Mouse (Mus musculus) liver, adult 2 months (tissue): ENCODE data around the gene Mrps14. TPM values are rescaled to one million over a fixed set of nuclear protein-coding genes. Genes with fewer than 3 reads are reported as not detected.

Experiments used
- DNase-seq: peaks from one replicate; pipeline ENCODE4 v3.0.0-alpha.2; 2011; ENCODE audit warnings: low read depth, low spot score; ENCODE audit errors: extremely low read depth
- H3K27ac ChIP-seq: fragments of 200-500 bp; replicated peaks from 2 replicates; pipeline ENCODE4 v1.5.1; 2012; ENCODE audit warnings: low read depth, mild to moderate bottlenecking, control low read depth, inconsistent platforms, low read length; ENCODE audit not compliant: insufficient read depth
- H3K27me3 ChIP-seq: fragments of 200-500 bp; 2 replicates; pipeline ENCODE4 v1.6.1; 2012; ENCODE audit warnings: mild to moderate bottlenecking, moderate library complexity, low read length, inconsistent platforms; ENCODE audit not compliant: control insufficient read depth, insufficient read depth
- H3K36me3 ChIP-seq: fragments of 200-500 bp; 2 replicates; pipeline ENCODE4 v1.6.1; 2012; ENCODE audit warnings: low read length, inconsistent platforms; ENCODE audit not compliant: control insufficient read depth, insufficient read depth
- H3K4me1 ChIP-seq: fragments of 200-500 bp; 2 replicates; pipeline ENCODE4 v1.6.1; 2011; ENCODE audit warnings: low read length; ENCODE audit not compliant: control insufficient read depth, insufficient read depth
- H3K4me3 ChIP-seq: fragments of 200-500 bp; 2 replicates; pipeline ENCODE4 v1.5.1; 2011; ENCODE audit warnings: low read depth, mild to moderate bottlenecking, control low read depth, low read length, moderate library complexity; ENCODE audit not compliant: insufficient read depth
- H3K79me2 ChIP-seq: fragments of 200-500 bp; 2 replicates; pipeline ENCODE4 v1.6.1; 2012; ENCODE audit warnings: inconsistent platforms, mild to moderate bottlenecking, low read length, moderate library complexity; ENCODE audit not compliant: control insufficient read depth, insufficient read depth
- H3K9ac ChIP-seq: fragments of 200-500 bp; 2 replicates; pipeline ENCODE4 v1.6.1; 2012; ENCODE audit warnings: low read depth, mild to moderate bottlenecking, control low read depth, inconsistent platforms, low read length
- CTCF ChIP-seq: fragments of 200-500 bp; IDR thresholded peaks from 2 replicates; pipeline ENCODE4 v1.5.1; 2011; ENCODE audit warnings: low read depth, low read length, control low read depth
- POLR2A ChIP-seq: fragments of 200-500 bp; IDR thresholded peaks from 2 replicates; pipeline ENCODE4 v1.6.1; 2011; ENCODE audit warnings: low read length, control low read depth; ENCODE audit not compliant: insufficient read depth; ENCODE audit errors: extremely low read depth
- WGBS: fragments of 180-500 bp; shearing (Covaris S2); methylation state at CpG from one replicate; pipeline ENCODE4 v1.1.7; 2018; 5-methylcytosine and 5-hydroxymethylcytosine counted together
- polyA plus RNA-seq: library from polyadenylated mRNA; depleted of rRNA; stranded (reverse); fragments of >200 nt; gene quantifications from 2 replicates; pipeline ENCODE4 v1.2.3, GENCODE M21; 2012; rRNA removed
- total RNA-seq: library from RNA; depleted of rRNA; stranded (reverse); fragments of >200 nt; gene quantifications from 2 replicates; pipeline ENCODE4 v1.2.3, GENCODE M21; 2014; rRNA removed

The Mrps14 gene
- total and polyA plus RNA-seq, 2 experiments, result 22.4 to 26.3 TPM

DNA sequence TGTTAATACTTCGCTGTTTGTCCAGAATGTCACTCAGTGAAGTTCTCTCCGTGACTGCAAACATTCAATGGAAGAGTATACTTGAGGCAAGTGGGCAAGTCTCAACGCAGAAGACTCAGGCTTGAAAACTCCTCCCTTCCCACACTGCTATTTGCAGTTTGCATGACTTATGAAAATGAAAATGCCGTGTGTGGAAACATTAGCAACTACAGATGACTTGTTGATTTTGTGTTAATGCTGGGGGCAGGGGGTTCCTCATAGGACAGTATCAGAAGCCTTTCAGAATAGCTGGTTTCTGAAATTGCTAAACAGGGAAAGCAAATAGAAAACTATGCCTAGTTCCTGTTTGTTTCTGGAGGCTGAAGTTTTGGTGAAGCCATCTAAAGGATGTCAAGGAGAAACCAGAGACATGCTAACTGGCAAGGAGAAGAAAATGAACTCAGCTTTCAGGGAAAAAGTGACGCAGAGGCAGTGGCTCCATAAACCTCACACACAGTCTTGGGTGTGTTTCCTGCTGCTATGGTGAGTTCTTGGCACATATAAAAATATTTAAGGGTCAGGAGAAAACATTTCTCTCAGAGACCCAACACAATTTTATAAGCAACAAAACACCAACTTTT lies 56.5 kb downstream of the Mrps14 start:
- Histone ChIP-seq H3K36me3 (peaks cover 7% of the 10 kb centered on the region), H3K9ac (no peak overlapping the region), H3K27me3 (no peaks in the 10 kb centered on the region), H3K79me2 (no peaks in the 10 kb centered on the region), H3K4me1 (no peaks in the 10 kb centered on the region), H3K4me3 (no peak overlapping the region), H3K27ac (no peak overlapping the region)
- no peak for DNase-seq
- TF ChIP-seq CTCF (no peak), POLR2A (no peak)
- 83% methylated on average over 5 of the region's 5 CpGs for WGBS

Other genes starting within 250 kb of the Mrps14 start
- gene 4930523C07Rik, start 150.8 kb upstream of the Mrps14 start, total RNA-seq, result 10.4 and 13.0 TPM in 2 replicates
- 5.3 and 5.5 TPM in 2 replicates for gene 4930523C07Rik, start 150.8 kb upstream of the Mrps14 start, polyA plus RNA-seq
- gene Tnn, start 41.6 kb upstream of the Mrps14 start, total RNA-seq, result 0.07 TPM in 1 of 2 replicates, not detected in the other
- not detected in 2 replicates for gene Tnn, start 41.6 kb upstream of the Mrps14 start, polyA plus RNA-seq
- 20.2 and 26.7 TPM in 2 replicates for gene Cacybp, start 17.7 kb downstream of the Mrps14 start, total RNA-seq
- gene Cacybp, start 17.7 kb downstream of the Mrps14 start, polyA plus RNA-seq, result 5.8 and 8.1 TPM in 2 replicates